Mouse (Mus musculus): ENCODE measurements at regions not wholly inside any gene's neighbourhood (a gene's known extent, or its start where the extent isn't known, plus 50 kb on each side); places are given as distances from the start of the nearest gene placed in this dataset.

DNA sequence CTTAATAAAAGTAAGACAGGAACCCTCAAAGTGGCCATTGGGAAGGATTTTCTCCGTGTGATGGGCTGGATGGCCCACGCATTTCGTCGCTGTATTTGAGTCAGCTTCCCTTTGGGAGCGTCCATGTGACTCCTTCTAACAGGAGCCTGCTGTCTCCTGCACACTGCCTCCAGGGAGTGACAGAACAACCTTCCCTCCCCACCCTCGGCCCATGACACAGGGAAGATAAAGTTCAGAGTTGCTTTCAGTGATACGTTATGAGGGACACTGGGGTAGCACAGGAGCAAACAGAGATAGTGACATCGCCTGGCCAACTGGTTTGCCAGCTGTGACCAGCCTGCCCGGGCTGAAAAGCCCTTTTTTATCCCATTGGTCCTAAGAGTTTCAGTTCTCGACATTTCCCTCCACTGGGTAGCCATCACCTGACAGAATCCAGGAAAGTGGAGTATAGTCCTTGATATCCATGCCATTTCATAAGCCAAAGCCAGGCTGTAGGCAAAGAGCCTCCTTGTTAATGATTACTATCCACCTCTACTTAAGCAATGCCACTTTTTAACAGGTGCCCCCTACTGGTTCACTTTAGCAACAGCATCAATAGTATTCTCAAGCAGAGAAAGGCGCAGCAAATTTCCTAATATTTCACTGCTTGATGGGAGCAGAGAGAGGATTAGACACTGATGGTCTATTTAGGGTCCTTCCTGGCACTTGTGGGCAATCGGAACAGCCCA, 180.5 kb downstream of the Trim29 start:
- TF ChIP-seq GATA1 (IDR thresholded peaks at IDR 0.05; ENCODE audit: borderline replicate concordance, low read length) (no peak), FLI1 (IDR thresholded peaks at IDR 0.05; ENCODE audit: low read length) (no peak)

All from megakaryocyte, embryonic 14.5 days (primary cell).